9 mouse cellular contexts compared by ENCODE assay signal in the genomic region with DNA sequence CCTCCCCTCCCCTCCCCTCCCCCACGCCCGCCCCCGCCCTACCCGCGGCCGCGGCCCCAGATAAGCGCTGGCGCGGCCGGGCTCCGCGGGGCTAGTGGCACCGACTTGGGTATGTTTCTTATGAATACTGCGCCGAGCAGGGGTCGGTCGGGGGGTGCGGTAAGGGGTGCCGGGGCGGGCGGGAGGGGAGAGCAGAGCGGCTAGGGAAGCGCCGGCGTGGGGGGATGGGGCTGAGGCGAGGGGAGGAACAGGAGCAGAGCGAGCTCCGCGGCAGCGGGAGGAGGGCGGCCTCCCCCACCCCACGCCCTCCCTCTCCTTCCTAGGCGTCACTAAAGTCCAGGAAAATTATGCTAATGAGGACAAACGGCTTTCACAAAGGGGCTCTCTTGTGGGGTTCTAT. TPM values are rescaled to one million over a fixed set of nuclear protein-coding genes. Genes with fewer than 3 reads are reported as not detected.
DNase-seq lines count a peak whose midpoint lies in the region; ATAC-seq and TF ChIP-seq lines count a peak whose summit lies in the region.
"Had no signal": no experiment of that assay in that cellular context is flagged by ENCODE, and none has a peak within 500 bp of the region (broad histone marks: within the 10 kb centered on the region; RNA-seq: fewer than 3 reads in every experiment).

No protein-coding gene starts in this region.

- 11% methylated on average over 30 of the region's 35 CpGs for WGBS in lung, adult 2 months
- WGBS in hindbrain, embryonic 11.5 days, result 0% methylated on average over 5 of the region's 35 CpGs
- WGBS in limb, embryonic 13.5 days, result 0% methylated on average over 17 of the region's 35 CpGs
- 26% methylated on average over 20 of the region's 35 CpGs for WGBS in small intestine, adult 2 months

- no peaks in the 10 kb centered on the region for H3K36me3 ChIP-seq in hindbrain, embryonic 11.5 days (ENCODE audit: control insufficient read depth, insufficient read depth, low read length)
- peaks cover 7% of the 10 kb centered on the region; the same call in 1 of the 2 replicates for H3K36me3 ChIP-seq in limb, embryonic 13.5 days
- no peaks in the 10 kb centered on the region for H3K36me3 ChIP-seq in small intestine, adult 2 months (ENCODE audit: control insufficient read depth, insufficient read depth, low read length)

- H3K4me3 ChIP-seq in lung, adult 2 months (replicated peaks; ENCODE audit: extremely low read depth, low read depth, low read length), result peak overlapping the region; percentile 44
- H3K4me3 ChIP-seq in hindbrain, embryonic 11.5 days (ENCODE audit: low read depth, low read length), result peak overlapping the region; percentile 76
- peak overlapping the region; percentile 47 for H3K4me3 ChIP-seq in limb, embryonic 13.5 days
- peak overlapping the region; percentile 59 for H3K4me3 ChIP-seq in small intestine, adult 2 months (ENCODE audit: low read depth, low read length)

- peak overlapping the region; percentile 55 for H3K4me2 ChIP-seq in hindbrain, embryonic 11.5 days (replicated peaks; ENCODE audit: low read depth, low read length)
- peak overlapping the region; percentile 70 for H3K4me2 ChIP-seq in limb, embryonic 13.5 days (replicated peaks)

- TF ChIP-seq POLR2A in lung, adult 2 months (IDR thresholded peaks at IDR 0.05; ENCODE audit: borderline replicate concordance, extremely low read depth, low read depth, low read length), result no peak
- no peak for TF ChIP-seq POLR2A in small intestine, adult 2 months (IDR thresholded peaks at IDR 0.05; ENCODE audit: low read depth, low read length)

- peak; percentile 66 for ATAC-seq in hindbrain, embryonic 11.5 days (ENCODE audit: low FRiP score)
- no peak for ATAC-seq in limb, embryonic 13.5 days (ENCODE audit: low FRiP score, low read depth)

- peaks cover 65% of the 10 kb centered on the region for H3K27me3 ChIP-seq in hindbrain, embryonic 11.5 days (ENCODE audit: control insufficient read depth, insufficient read depth, low read length)
- peaks cover 66% of the 10 kb centered on the region for H3K27me3 ChIP-seq in limb, embryonic 13.5 days
- peaks cover 40% of the 10 kb centered on the region for H3K27me3 ChIP-seq in small intestine, adult 2 months (ENCODE audit: control insufficient read depth, insufficient read depth, low read length)

- peaks cover 4% of the 10 kb centered on the region; the same call in 1 of the 2 replicates for H3K4me1 ChIP-seq in lung, adult 2 months (ENCODE audit: control insufficient read depth, insufficient read depth, low read length)
- H3K4me1 ChIP-seq in hindbrain, embryonic 11.5 days (replicated peaks; ENCODE audit: control insufficient read depth, insufficient read depth, low read length), result peaks cover 4% of the 10 kb centered on the region; the same call in 1 of the 2 replicates
- H3K4me1 ChIP-seq in limb, embryonic 13.5 days, result peaks cover 85% of the 10 kb centered on the region
- H3K4me1 ChIP-seq in small intestine, adult 2 months (ENCODE audit: control insufficient read depth, insufficient read depth, insufficient read length, low read length), result peaks cover 3% of the 10 kb centered on the region; the same call in 1 of the 2 replicates

- no peak for DNase-seq in lung, adult 2 months
- no peak for DNase-seq in lung, adult 18-20 months
- peak; percentile 78 for DNase-seq in hindbrain, embryonic 11.5 days (ENCODE audit: low spot score)
- DNase-seq in cerebellum, adult 9-11 months, result no peak
- DNase-seq in thymus, postnatal 14 days, result no peak
- DNase-seq in left cerebral cortex, adult 18-20 months (ENCODE audit: low spot score in 2 of 2), result no peak

- H3K9ac ChIP-seq in hindbrain, embryonic 11.5 days (ENCODE audit: low read depth, low read length), result peak overlapping the region; percentile 97
- H3K9ac ChIP-seq in limb, embryonic 13.5 days, result peak overlapping the region; percentile 63

- peak overlapping the region; percentile 99 for H3K27ac ChIP-seq in hindbrain, embryonic 11.5 days (ENCODE audit: low read depth, low read length)
- H3K27ac ChIP-seq in limb, embryonic 13.5 days, result no peak overlapping the region; the same call in 1 of the 2 replicates
- H3K27ac ChIP-seq in small intestine, adult 2 months (ENCODE audit: insufficient read depth, low read depth, low read length), result peak overlapping the region; percentile 65; the same call in 1 of the 2 replicates

- H3K9me3 ChIP-seq in hindbrain, embryonic 11.5 days (ENCODE audit: control insufficient read depth, low read length), result no peaks in the 10 kb centered on the region
- H3K9me3 ChIP-seq in limb, embryonic 13.5 days, result no peaks in the 10 kb centered on the region

- no peak for TF ChIP-seq CTCF in lung, adult 2 months (IDR thresholded peaks at IDR 0.05; ENCODE audit: insufficient read depth, low read length)
- TF ChIP-seq CTCF in small intestine, adult 2 months (IDR thresholded peaks at IDR 0.05; ENCODE audit: extremely low read depth, insufficient read length, insufficient replicate concordance, low read depth, low read length), result no peak

RNA-seq across cellular contexts. Expression of gene 5730596B20Rik, which starts 1.4 kb away (rescaled TPM):
- 0.26 and 0.31 TPM in 2 replicates for polyA plus RNA-seq in lung, adult 2 months (2012; rRNA removed)
- polyA plus RNA-seq in hindbrain, embryonic 11.5 days (2014; fragmentation: Nextera tagmentation; extraction: Ambion mirVana), result 4.9 and 5.4 TPM in 2 replicates
- polyA plus RNA-seq in limb, embryonic 13.5 days (2015; fragmentation: Nextera tagmentation; extraction: Ambion mirVana), result 0.66 and 0.71 TPM in 2 replicates
- polyA plus RNA-seq in small intestine, adult 2 months (2012; rRNA removed), result 0.10 TPM in 1 of 2 replicates, not detected in the other
- not detected for total RNA-seq in left cerebral cortex, adult 18-20 months (2021)
- total RNA-seq: megakaryocyte-erythroid progenitor cell, adult 5-6 weeks had no signal

RNA-seq across cellular contexts. Expression of gene Hoxa2, which starts 11.2 kb away (rescaled TPM):
- polyA plus RNA-seq in lung, adult 2 months (2012; rRNA removed), result 4.2 and 4.7 TPM in 2 replicates
- polyA plus RNA-seq in hindbrain, embryonic 11.5 days (2014; fragmentation: Nextera tagmentation; extraction: Ambion mirVana), result 63.7 and 68.1 TPM in 2 replicates
- polyA plus RNA-seq in limb, embryonic 13.5 days (2015; fragmentation: Nextera tagmentation; extraction: Ambion mirVana), result 1.5 and 2.5 TPM in 2 replicates
- 0.83 and 1.0 TPM in 2 replicates for polyA plus RNA-seq in small intestine, adult 2 months (2012; rRNA removed)
- total RNA-seq in left cerebral cortex, adult 18-20 months (2021), result not detected

RNA-seq across cellular contexts. Expression of gene Hoxa4, which starts 15.7 kb away (rescaled TPM):
- 5.7 and 8.4 TPM in 2 replicates for polyA plus RNA-seq in lung, adult 2 months (2012; rRNA removed)
- polyA plus RNA-seq in hindbrain, embryonic 11.5 days (2014; fragmentation: Nextera tagmentation; extraction: Ambion mirVana), result 11.9 and 12.8 TPM in 2 replicates
- 0.52 and 0.96 TPM in 2 replicates for polyA plus RNA-seq in limb, embryonic 13.5 days (2015; fragmentation: Nextera tagmentation; extraction: Ambion mirVana)
- 2.3 and 2.4 TPM in 2 replicates for polyA plus RNA-seq in small intestine, adult 2 months (2012; rRNA removed)
- total RNA-seq in left cerebral cortex, adult 18-20 months (2021), result not detected

RNA-seq across cellular contexts. Expression of gene Hoxa1, which starts 17.7 kb away (rescaled TPM):
- polyA plus RNA-seq in lung, adult 2 months (2012; rRNA removed), result 1.4 and 1.9 TPM in 2 replicates
- polyA plus RNA-seq in hindbrain, embryonic 11.5 days (2014; fragmentation: Nextera tagmentation; extraction: Ambion mirVana), result 4.0 and 4.1 TPM in 2 replicates
- 1.1 and 1.5 TPM in 2 replicates for polyA plus RNA-seq in limb, embryonic 13.5 days (2015; fragmentation: Nextera tagmentation; extraction: Ambion mirVana)
- polyA plus RNA-seq in small intestine, adult 2 months (2012; rRNA removed), result 0.11 and 0.28 TPM in 2 replicates
- total RNA-seq in left cerebral cortex, adult 18-20 months (2021), result not detected
- total RNA-seq: megakaryocyte-erythroid progenitor cell, adult 5-6 weeks had no signal

RNA-seq across cellular contexts. Expression of gene Hoxa5, which starts 28.5 kb away (rescaled TPM):
- polyA plus RNA-seq in lung, adult 2 months (2012; rRNA removed), result 29.1 and 46.9 TPM in 2 replicates
- 23.8 and 39.3 TPM in 2 replicates for polyA plus RNA-seq in hindbrain, embryonic 11.5 days (2014; fragmentation: Nextera tagmentation; extraction: Ambion mirVana)
- polyA plus RNA-seq in limb, embryonic 13.5 days (2015; fragmentation: Nextera tagmentation; extraction: Ambion mirVana), result 4.8 and 5.3 TPM in 2 replicates
- polyA plus RNA-seq in small intestine, adult 2 months (2012; rRNA removed), result 3.5 and 4.7 TPM in 2 replicates
- not detected for total RNA-seq in left cerebral cortex, adult 18-20 months (2021)

Comparison
In these comparisons a context has a peak if more than half of its experiments do, and no peak if none do; other contexts are left out.
1. RNA of gene Hoxa2, which starts 11.2 kb away (polyA plus RNA-seq): 63.7 to 68.1 TPM in hindbrain, embryonic 11.5 days; 4.2 to 4.7 TPM in lung, adult 2 months, 1.5 to 2.5 TPM in limb, embryonic 13.5 days and 0.83 to 1.0 TPM in small intestine, adult 2 months; every median in the first group is over 10 times any median in the second.
2. Peak in every context shown above with its lines, with median percentiles within 50 percentile points of each other: H3K4me3 ChIP-seq.